Mouse (Mus musculus) midbrain, embryonic 10.5 days (tissue): Measurements from ENCODE around the gene Bnipl. TPM values are rescaled to one million over a fixed set of nuclear protein-coding genes. Genes with fewer than 3 reads are reported as not detected.

Experiments used
- DNase-seq: peaks from one replicate; pipeline ENCODE4 v3.0.0-alpha.2; 2017; ENCODE audit warnings: low spot score
- H3K27ac ChIP-seq: fragments of 300-500 bp; sonication (generic); replicated peaks from 2 replicates; pipeline ENCODE4 v1.5.1; 2016; ENCODE audit warnings: mild to moderate bottlenecking
- H3K27me3 ChIP-seq: fragments of 300-500 bp; sonication (generic); 2 replicates; pipeline ENCODE4 v1.6.1; 2016; ENCODE audit warnings: low read depth, mild to moderate bottlenecking; ENCODE audit not compliant: poor library complexity, severe bottlenecking
- H3K36me3 ChIP-seq: fragments of 300-500 bp; sonication (generic); 2 replicates; pipeline ENCODE4 v1.6.1; 2016; ENCODE audit warnings: mild to moderate bottlenecking, moderate library complexity
- H3K4me1 ChIP-seq: fragments of 300-500 bp; sonication (generic); 2 replicates; pipeline ENCODE4 v1.6.1; 2016
- H3K4me3 ChIP-seq: fragments of 300-500 bp; sonication (generic); 2 replicates; pipeline ENCODE4 v1.5.1; 2016; ENCODE audit warnings: mild to moderate bottlenecking, moderate library complexity
- H3K9me3 ChIP-seq: fragments of 300-500 bp; sonication (generic); replicated peaks from 2 replicates; pipeline ENCODE4 v1.6.1; 2016; ENCODE audit warnings: mild to moderate bottlenecking
- WGBS: fragments of 180-500 bp; shearing (Covaris S2); methylation state at CpG from one replicate; pipeline ENCODE4 v1.1.7; 2016; 5-methylcytosine and 5-hydroxymethylcytosine counted together
- polyA plus RNA-seq: library from polyadenylated mRNA; unstranded; fragments of >200 nt; fragmentation: Nextera tagmentation; extraction: Ambion mirVana; gene quantifications from 2 replicates; pipeline ENCODE4 v1.2.1, GENCODE M21; 2016

The Bnipl gene
- polyA plus RNA-seq, 1 experiment from 2014 or later: 0.09 TPM

GRCm38 (mm10) chr3:95286011-95286410, 35.0 kb upstream of the Bnipl start:
- WGBS: 79% methylated on average over 5 of the region's 5 CpGs
- Histone ChIP-seq H3K27me3 (no peaks in the 10 kb centered on the region), H3K9me3 (no peaks in the 10 kb centered on the region), H3K4me1 (peaks cover 28% of the 10 kb centered on the region), H3K36me3 (peaks cover 32% of the 10 kb centered on the region), H3K4me3 (no peak overlapping the region), H3K27ac (no peak overlapping the region)
- no peak for DNase-seq

- no peak overlapping the region for H3K27ac ChIP-seq
- no peak for DNase-seq
- peaks cover 35% of the 10 kb centered on the region for H3K4me1 ChIP-seq
- H3K9me3 ChIP-seq: no peaks in the 10 kb centered on the region
- no peaks in the 10 kb centered on the region for H3K27me3 ChIP-seq
- 94% methylated on average over 5 of the region's 5 CpGs for WGBS
- no peak overlapping the region for H3K4me3 ChIP-seq
- peaks cover 26% of the 10 kb centered on the region for H3K36me3 ChIP-seq
These were observed 34.4 kb upstream of the Bnipl start for GRCm38 (mm10) chr3:95285390-95285789.

DNA sequence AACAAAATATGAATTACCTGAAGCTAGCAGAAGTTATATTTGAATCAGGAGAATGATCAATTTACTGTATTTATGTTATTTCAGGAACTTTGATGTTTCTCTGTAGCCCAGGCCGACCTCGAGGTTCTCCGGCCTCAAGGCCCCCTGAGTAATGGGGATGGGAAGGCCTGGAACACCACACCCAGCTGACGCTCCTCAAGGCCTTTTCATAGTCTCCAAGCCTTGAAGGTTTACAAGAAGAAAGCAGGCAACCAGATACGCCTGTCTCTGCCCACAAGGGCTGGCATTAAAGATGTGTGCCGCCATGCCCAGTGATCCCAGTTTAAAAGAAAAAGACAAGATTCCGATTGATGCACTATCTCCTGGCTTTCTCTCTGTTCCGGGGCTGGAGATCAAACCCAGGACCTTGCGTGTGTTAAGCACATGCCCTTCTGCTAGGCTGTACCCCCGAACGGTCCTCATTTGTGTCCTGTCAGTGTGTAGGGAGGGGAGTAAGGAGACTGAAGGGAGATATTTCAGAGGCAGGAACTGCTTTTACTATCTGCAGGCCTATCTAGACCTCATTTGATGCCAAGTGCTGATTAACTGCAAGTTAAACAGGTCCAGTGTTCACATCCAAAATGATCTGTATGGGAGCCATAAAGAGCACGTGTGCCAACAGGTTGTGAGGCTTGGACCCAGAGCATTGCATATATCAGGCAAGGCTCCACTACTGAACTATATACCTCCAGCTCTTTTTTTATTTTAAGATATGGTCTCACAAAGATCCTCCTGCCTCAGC, 33.7 kb upstream of the Bnipl start:
- peak overlapping the region; percentile 81 for H3K4me3 ChIP-seq
- H3K36me3 ChIP-seq: peaks cover 21% of the 10 kb centered on the region
- no peaks in the 10 kb centered on the region for H3K9me3 ChIP-seq
- DNase-seq: no peak
- WGBS: 92% methylated on average over 12 of the region's 12 CpGs
- H3K4me1 ChIP-seq: peaks cover 37% of the 10 kb centered on the region
- no peaks in the 10 kb centered on the region for H3K27me3 ChIP-seq
- no peak overlapping the region for H3K27ac ChIP-seq

- H3K4me1 ChIP-seq: peaks cover 37% of the 10 kb centered on the region
- peak overlapping the region; percentile 95; the same call in 1 of the 2 replicates for H3K27ac ChIP-seq
- 52% methylated on average over 1 of the region's 1 CpGs for WGBS
- H3K4me3 ChIP-seq: peak overlapping the region; percentile 81
- H3K36me3 ChIP-seq: peaks cover 17% of the 10 kb centered on the region
- no peaks in the 10 kb centered on the region for H3K27me3 ChIP-seq
- H3K9me3 ChIP-seq: no peaks in the 10 kb centered on the region
- DNase-seq: no peak
These were observed 33.1 kb upstream of the Bnipl start for GRCm38 (mm10) chr3:95284062-95284461.

- Histone ChIP-seq H3K27ac (peak overlapping the region; percentile 95), H3K4me3 (peak overlapping the region; percentile 81), H3K9me3 (no peaks in the 10 kb centered on the region), H3K4me1 (peaks cover 37% of the 10 kb centered on the region), H3K27me3 (no peaks in the 10 kb centered on the region), H3K36me3 (peaks cover 14% of the 10 kb centered on the region)
- DNase-seq: no peak
- 4% methylated on average over 7 of the region's 7 CpGs for WGBS
These were observed 32.6 kb upstream of the Bnipl start for GRCm38 (mm10) chr3:95283589-95283941.

- WGBS: under 1% methylated on average over 51 of the region's 51 CpGs
- H3K9me3 ChIP-seq: no peaks in the 10 kb centered on the region
- no peaks in the 10 kb centered on the region for H3K27me3 ChIP-seq
- H3K27ac ChIP-seq: peak overlapping the region; percentile 95
- H3K4me3 ChIP-seq: peak overlapping the region; percentile 81
- peaks cover 9% of the 10 kb centered on the region for H3K36me3 ChIP-seq
- peaks cover 37% of the 10 kb centered on the region for H3K4me1 ChIP-seq
- peak; percentile 84 for DNase-seq
These were observed 32.0 kb upstream of the Bnipl start for GRCm38 (mm10) chr3:95282865-95283588.

- no peaks in the 10 kb centered on the region for H3K27me3 ChIP-seq
- WGBS: 1% methylated on average over 11 of the region's 11 CpGs
- H3K9me3 ChIP-seq: no peaks in the 10 kb centered on the region
These were observed 31.4 kb upstream of the Bnipl start for GRCm38 (mm10) chr3:95282381-95282864.

GRCm38 (mm10) chr3:95281216-95282126, 30.5 kb upstream of the Bnipl start, which contains the start of the genes Mindy1 and Prune1:
Mindy1 (plus strand) TSS chr3:95281345.
Prune1 (minus strand) TSS chr3:95282076.
- Histone ChIP-seq H3K27me3 (no peaks in the 10 kb centered on the region), H3K9me3 (no peaks in the 10 kb centered on the region), H3K4me1 (peaks cover 39% of the 10 kb centered on the region), H3K4me3 (peak within 1 kb of the TSS; percentile 81), H3K27ac (peak within 1 kb of the TSS; percentile 95), H3K36me3 (no peaks in the 10 kb centered on the region)
- DNase-seq: peak; percentile 97
- under 1% methylated on average over 53 of the region's 53 CpGs for WGBS

More at GRCm38 (mm10) chr3:95282381-95282864, 31.4 kb upstream of the Bnipl start:
- DNase-seq: no peak
- H3K4me3 ChIP-seq: peak overlapping the region; percentile 81
- H3K27ac ChIP-seq: peak overlapping the region; percentile 95
- peaks cover 37% of the 10 kb centered on the region for H3K4me1 ChIP-seq
- H3K36me3 ChIP-seq: 0 out of 2 replicates have a peak, but pooled peaks cover 3% of the 10 kb centered on the region

DNA sequence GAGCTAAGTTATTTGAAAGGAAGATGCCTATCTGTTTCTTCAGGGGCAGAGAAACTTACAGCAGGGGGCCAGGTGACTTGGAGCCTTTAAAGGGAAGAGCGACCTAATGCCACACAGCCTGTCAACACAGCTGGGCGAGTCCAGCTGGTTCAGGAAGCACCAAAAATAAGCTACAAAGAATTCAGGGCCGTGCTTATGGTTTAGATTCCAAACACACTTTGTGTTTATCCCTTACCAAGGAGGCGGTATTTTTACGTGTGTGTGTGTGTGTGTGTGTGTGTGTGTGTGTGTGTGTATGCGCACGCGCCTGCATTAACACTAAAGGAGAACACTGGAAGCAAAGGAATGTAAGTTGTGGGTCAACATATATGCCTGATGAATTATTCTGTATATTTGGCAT, 29.8 kb upstream of the Bnipl start:
- H3K4me3 ChIP-seq: peak overlapping the region; percentile 81
- 25% methylated on average over 8 of the region's 8 CpGs for WGBS
- H3K27ac ChIP-seq: peak overlapping the region; percentile 95
- no peaks in the 10 kb centered on the region for H3K36me3 ChIP-seq
- no peaks in the 10 kb centered on the region for H3K27me3 ChIP-seq
- DNase-seq: no peak
- H3K9me3 ChIP-seq: no peaks in the 10 kb centered on the region
- peaks cover 39% of the 10 kb centered on the region for H3K4me1 ChIP-seq

GRCm38 (mm10) chr3:95277149-95277551, 26.2 kb upstream of the Bnipl start:
- WGBS: 95% methylated on average over 1 of the region's 1 CpGs
- no peak overlapping the region for H3K4me3 ChIP-seq
- H3K27ac ChIP-seq: no peak overlapping the region
- H3K9me3 ChIP-seq: no peaks in the 10 kb centered on the region
- H3K4me1 ChIP-seq: peaks cover 18% of the 10 kb centered on the region
- no peaks in the 10 kb centered on the region for H3K27me3 ChIP-seq
- H3K36me3 ChIP-seq: peaks cover 7% of the 10 kb centered on the region; the same call in 1 of the 2 replicates
- DNase-seq: no peak

DNA sequence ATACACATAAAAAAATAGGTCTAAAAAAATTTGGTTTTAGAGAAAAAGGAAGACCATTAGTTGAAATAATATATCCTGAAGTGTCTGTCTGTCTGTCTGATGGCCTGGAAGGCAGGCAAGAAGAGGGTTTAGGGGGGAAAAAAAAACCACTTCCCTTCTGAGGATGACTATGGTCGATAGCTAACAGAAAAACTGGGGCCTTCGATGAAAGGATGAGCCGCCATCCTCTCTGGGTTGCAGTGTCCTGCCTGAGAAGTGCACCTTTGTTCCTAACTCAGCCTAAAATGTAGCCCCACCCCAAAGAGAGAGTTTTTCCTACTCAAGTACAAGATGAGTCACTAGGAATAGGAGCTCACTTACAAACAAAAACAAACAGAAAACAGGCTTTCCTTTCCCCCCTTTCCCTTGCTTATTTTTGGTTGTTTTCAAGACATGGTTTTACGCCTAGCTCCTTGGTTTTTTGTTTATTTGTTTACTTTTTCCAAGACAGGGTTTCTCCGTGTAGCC, 25.5 kb upstream of the Bnipl start:
- Histone ChIP-seq H3K27me3 (no peaks in the 10 kb centered on the region), H3K9me3 (no peaks in the 10 kb centered on the region), H3K27ac (no peak overlapping the region), H3K36me3 (peaks cover 7% of the 10 kb centered on the region; the same call in 1 of the 2 replicates), H3K4me3 (no peak overlapping the region), H3K4me1 (peaks cover 13% of the 10 kb centered on the region)
- no peak for DNase-seq
- WGBS: 78% methylated on average over 5 of the region's 5 CpGs

DNA sequence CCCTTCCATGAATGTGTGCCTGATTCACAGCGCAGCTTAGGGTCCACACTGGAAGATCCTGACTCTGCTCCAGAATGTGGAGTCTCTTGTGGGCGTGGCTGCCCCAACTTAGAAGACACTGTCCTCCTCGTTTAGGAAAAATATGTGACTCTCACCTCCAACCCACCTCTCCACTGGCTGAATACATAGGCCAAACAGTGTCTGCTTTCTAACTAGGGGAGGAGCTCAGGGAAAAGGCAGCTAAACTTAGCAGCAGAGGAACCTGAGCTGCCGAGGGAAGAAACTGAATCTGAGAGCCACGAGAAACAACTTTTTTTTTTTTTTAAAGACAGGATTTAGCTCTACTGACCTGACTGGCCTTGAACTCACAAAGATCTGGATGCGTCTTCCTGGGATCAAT, 24.2 kb upstream of the Bnipl start:
- H3K27me3 ChIP-seq: no peaks in the 10 kb centered on the region
- DNase-seq: no peak
- no peak overlapping the region for H3K4me3 ChIP-seq
- no peaks in the 10 kb centered on the region for H3K9me3 ChIP-seq
- H3K4me1 ChIP-seq: peaks cover 2% of the 10 kb centered on the region; the same call in 1 of the 2 replicates
- no peak overlapping the region for H3K27ac ChIP-seq
- WGBS: 88% methylated on average over 6 of the region's 6 CpGs
- peaks cover 7% of the 10 kb centered on the region; the same call in 1 of the 2 replicates for H3K36me3 ChIP-seq
